Mouse (Mus musculus): ENCODE results near the gene Tnfsf13. TPM values are rescaled to one million over a fixed set of nuclear protein-coding genes. Genes with fewer than 3 reads are reported as not detected.

The Tnfsf13 gene
- total RNA-seq, 2 experiments from 2014 or later, result 1.6 to 2.1 TPM

DNA sequence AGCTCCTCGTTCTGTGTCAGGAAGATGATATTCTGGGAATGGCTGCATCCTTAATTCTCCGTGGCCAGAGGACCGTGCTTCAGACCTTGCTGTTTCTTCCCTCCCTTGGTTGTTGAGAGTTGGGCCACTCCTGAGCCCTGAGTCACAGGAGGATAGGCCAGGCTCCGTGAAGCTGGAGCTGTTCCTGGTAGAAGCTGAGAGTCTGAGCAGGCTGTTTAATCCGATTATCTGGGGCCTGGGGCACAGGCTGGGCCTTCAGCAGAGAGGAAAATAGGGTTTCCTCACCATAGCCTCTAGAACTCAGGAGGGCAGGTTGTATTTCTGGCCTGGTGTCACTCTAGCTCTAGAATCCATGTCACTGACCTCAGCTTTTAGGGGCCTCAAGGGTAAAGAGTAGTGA lies 32.2 kb downstream of the Tnfsf13 start:
- no peak for DNase-seq

DNA sequence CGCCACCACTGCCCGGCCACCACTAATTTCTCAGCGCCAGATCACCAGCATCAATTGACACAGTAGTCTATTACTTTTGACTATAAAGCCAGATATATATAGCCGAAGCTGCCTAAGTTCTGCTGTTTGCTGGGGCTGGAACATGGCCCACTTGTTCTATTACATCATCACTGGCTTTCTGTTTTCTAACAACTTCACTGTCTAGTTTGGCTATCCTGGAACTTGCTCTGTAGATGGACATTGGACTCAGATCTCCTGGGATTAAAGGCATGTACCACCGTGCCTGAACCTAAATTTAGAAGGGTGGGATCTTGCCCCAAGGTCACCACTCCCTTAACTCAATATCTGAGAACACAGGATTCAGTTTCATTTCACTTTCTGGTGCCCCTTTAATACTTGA lies 39.7 kb downstream of the Tnfsf13 start:
- DNase-seq, result no peak

DNA sequence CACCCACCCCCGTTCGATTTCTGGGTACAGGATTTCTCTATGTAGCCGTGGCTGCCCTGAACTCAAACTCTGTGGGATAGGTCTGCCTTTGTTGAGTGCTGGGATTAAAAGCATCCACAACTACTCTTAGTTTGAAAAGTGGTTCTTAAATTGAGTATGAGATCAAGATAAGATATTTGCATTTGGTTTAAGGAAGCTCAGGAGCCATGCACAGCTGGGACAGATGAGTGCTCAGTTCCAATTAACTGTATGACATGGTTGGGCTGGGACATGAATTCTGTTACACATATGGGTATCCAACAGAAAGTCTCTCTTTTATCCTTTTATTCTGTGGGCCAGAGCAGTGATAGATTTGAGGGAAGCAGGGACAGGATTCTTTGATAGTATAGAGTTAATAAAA lies 50.1 kb downstream of the Tnfsf13 start:
- no peak for DNase-seq

DNA sequence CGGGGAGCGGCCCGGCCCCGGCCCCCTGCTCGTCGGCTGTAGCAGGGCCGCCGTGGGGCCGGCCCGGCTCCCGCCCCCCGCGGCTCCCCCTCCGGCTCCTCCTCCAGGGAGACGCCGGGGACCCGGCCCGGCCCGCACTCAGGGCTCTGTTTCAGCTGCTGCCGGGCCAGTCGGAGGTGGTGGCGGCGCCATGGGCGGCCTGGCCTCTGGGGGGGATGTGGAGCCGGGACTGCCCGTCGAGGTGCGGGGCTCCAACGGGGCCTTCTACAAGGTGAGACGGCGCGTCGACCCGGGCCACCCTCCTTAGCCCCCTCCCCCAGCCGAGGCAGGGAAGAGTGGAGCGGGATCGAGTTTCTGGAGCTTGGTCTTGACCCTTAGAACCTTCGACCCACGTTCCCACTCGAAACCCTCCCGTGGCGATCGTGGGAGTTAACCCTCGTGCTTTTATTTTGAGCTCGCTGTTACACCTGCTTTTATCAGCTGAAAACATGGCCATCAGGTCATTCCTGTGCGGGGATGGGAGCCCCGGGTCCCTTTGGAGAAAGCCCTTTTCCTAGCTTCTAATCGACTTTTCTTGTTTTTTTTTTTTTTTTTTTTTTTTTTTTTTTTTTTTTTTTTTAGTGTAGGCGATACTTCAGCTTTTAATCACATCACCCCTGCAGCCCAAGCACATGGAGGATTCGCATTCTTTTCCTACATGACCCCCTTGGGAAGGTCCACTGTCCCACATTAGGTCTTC lies 52.3 kb downstream of the Tnfsf13 start:
- no peak for DNase-seq

Small RNA genes within 50 kb of the gene (microRNA-seq; reads per million reads assigned to microRNA genes)
- gene Mir1934, result 1.3 to 1.6 reads per million in 2 experiments
- gene Mir467f, result 0 reads per million in 2 experiments

Other genes starting within 250 kb of the Tnfsf13 start
- 1 to 10 TPM in 1 of 2 experiments, under 1 TPM in 1; 0.07 to 1.1 TPM for gene Dnah2, start 136.7 kb downstream of the Tnfsf13 start, total RNA-seq (2021)
- gene Efnb3, start 125.6 kb downstream of the Tnfsf13 start, total RNA-seq (2021), result 1 to 10 TPM; 1.6 to 2.3 TPM
- gene Wrap53, start 105.5 kb downstream of the Tnfsf13 start, total RNA-seq (2021), result 1 to 10 TPM; 4.3 to 5.5 TPM
- gene Trp53, start 105.4 kb downstream of the Tnfsf13 start, total RNA-seq (2021), result 10 to 100 TPM; 30.9 to 41.2 TPM
- 100 to 1,000 TPM; 351 to 394 TPM for gene Atp1b2, start 79.8 kb downstream of the Tnfsf13 start, total RNA-seq (2021)
- under 1 TPM in 1 of 2 experiments, not detected in 1; 0.54 TPM for gene Shbg, start 67.9 kb downstream of the Tnfsf13 start, total RNA-seq (2021)
- gene Sat2, start 63.8 kb downstream of the Tnfsf13 start, total RNA-seq (2021), result 1 to 10 TPM; 5.6 to 5.7 TPM
- 10 to 100 TPM; 66.3 to 85.0 TPM for gene Fxr2, start 52.8 kb downstream of the Tnfsf13 start, total RNA-seq (2021)
- under 1 TPM in 1 of 2 experiments, not detected in 1; 0.32 TPM for gene Sox15, start 30.5 kb downstream of the Tnfsf13 start, total RNA-seq (2021)
- gene Mpdu1, start 23.1 kb downstream of the Tnfsf13 start, total RNA-seq (2021), result 10 to 100 TPM; 21.1 to 21.3 TPM
- 10 to 100 TPM in 1 of 2 experiments, 1 to 10 TPM in 1; 6.1 to 14.1 TPM for gene Cd68, start 19.6 kb downstream of the Tnfsf13 start, total RNA-seq (2021)
- 100 to 1,000 TPM; 216 to 234 TPM for gene Eif4a1, start 13.4 kb downstream of the Tnfsf13 start, total RNA-seq (2021)
- 10 to 100 TPM; 29.5 to 36.0 TPM for gene Senp3, start 3.7 kb downstream of the Tnfsf13 start, total RNA-seq (2021)
- 10 to 100 TPM; 15.9 to 17.6 TPM for gene Tnfsf12, start 10.1 kb upstream of the Tnfsf13 start, total RNA-seq (2021)
- 1 to 10 TPM; 2.9 to 4.5 TPM for gene Tnfsfm13, start 10.3 kb upstream of the Tnfsf13 start, total RNA-seq (2021)
- gene Polr2a, start 72.9 kb upstream of the Tnfsf13 start, total RNA-seq (2021), result 10 to 100 TPM; 45.9 to 49.4 TPM
- not detected for gene Slc35g3, start 76.2 kb upstream of the Tnfsf13 start, total RNA-seq (2021)
- gene Zbtb4, start 80.1 kb upstream of the Tnfsf13 start, total RNA-seq (2021), result 10 to 100 TPM; 21.0 to 29.3 TPM
- gene Chrnb1, start 110.2 kb upstream of the Tnfsf13 start, total RNA-seq (2021), result 100 to 1,000 TPM; 105 to 124 TPM
- 10 to 100 TPM; 10.5 to 12.2 TPM for gene Fgf11, start 116.1 kb upstream of the Tnfsf13 start, total RNA-seq (2021)
- not detected for gene Tmem102, start 119.8 kb upstream of the Tnfsf13 start, total RNA-seq (2021)
- gene Gm39566, start 129.5 kb upstream of the Tnfsf13 start, total RNA-seq (2021), result not detected
- not detected for gene Spem2, start 132.7 kb upstream of the Tnfsf13 start, total RNA-seq (2021)
- gene Spem1, start 136.4 kb upstream of the Tnfsf13 start, total RNA-seq (2021), result not detected
- 10 to 100 TPM; 10.3 to 15.9 TPM for gene Nlgn2, start 152.0 kb upstream of the Tnfsf13 start, total RNA-seq (2021)
- 100 to 1,000 TPM; 121 to 122 TPM for gene Tmem256, start 152.7 kb upstream of the Tnfsf13 start, total RNA-seq (2021)
- gene Plscr3, start 160.6 kb upstream of the Tnfsf13 start, total RNA-seq (2021), result 10 to 100 TPM; 25.4 to 27.9 TPM
- gene Tnk1, start 172.9 kb upstream of the Tnfsf13 start, total RNA-seq (2021), result under 1 TPM; 0.11 to 0.31 TPM
- gene Tmem95, start 192.2 kb upstream of the Tnfsf13 start, total RNA-seq (2021), result not detected
- gene Kctd11, start 195.6 kb upstream of the Tnfsf13 start, total RNA-seq (2021), result 1 to 10 TPM; 2.3 to 3.7 TPM
- 1 to 10 TPM in 1 of 2 experiments, under 1 TPM in 1; 0.42 to 1.0 TPM for gene Acap1, start 209.8 kb upstream of the Tnfsf13 start, total RNA-seq (2021)
- gene 2810408A11Rik, start 215.2 kb upstream of the Tnfsf13 start, total RNA-seq (2021), result 1 to 10 TPM; 1.8 to 2.4 TPM
- gene Neurl4, start 215.3 kb upstream of the Tnfsf13 start, total RNA-seq (2021), result 10 to 100 TPM; 31.2 to 31.8 TPM
- gene Gps2, start 228.1 kb upstream of the Tnfsf13 start, total RNA-seq (2021), result 10 to 100 TPM; 29.0 to 31.3 TPM
- gene Eif5a, start 236.2 kb upstream of the Tnfsf13 start, total RNA-seq (2021), result 100 to 1,000 TPM; 600 to 663 TPM

Data from gastrocnemius, postnatal 10 days (tissue).